Mouse (Mus musculus): ENCODE results near the gene Adgrl2. TPM values are rescaled to one million over a fixed set of nuclear protein-coding genes. Genes with fewer than 3 reads are reported as not detected.

Gene Adgrl2
- 41.4 TPM for polyA plus RNA-seq (2014; fragmentation: Illumina TruSeq; extraction: RNeasy Lipid Tissue Mini Kit (QIAGEN cat#74804); ENCODE audit: low read depth, low replicate concordance)

GRCm38 (mm10) chr3:148990531-148991003 is at the start of gene Adgrl2:
TSS of gene Adgrl2 (minus strand) at chr3:148990555.

